20 mouse cellular contexts compared by ENCODE assay signal in genomic region chr19:44445755-44446154, GRCm38 (mm10). TPM values are rescaled to one million over a fixed set of nuclear protein-coding genes. Genes with fewer than 3 reads are reported as not detected.
"Had no signal": no experiment of that assay in that cellular context is flagged by ENCODE, and none has a peak within 500 bp of the region (broad histone marks: within the 10 kb centered on the region; RNA-seq: fewer than 3 reads in every experiment).

No protein-coding gene starts in this region.

- H3K4me1 ChIP-seq: liver, embryonic 15.5 days; midbrain, embryonic 13.5 days; midbrain, embryonic 15.5 days; neural tube, embryonic 13.5 days; neural tube, embryonic 15.5 days had no signal

- H3K4me3 ChIP-seq: liver, embryonic 15.5 days; megakaryocyte, embryonic 14.5 days; midbrain, embryonic 13.5 days; midbrain, embryonic 15.5 days; myocyte; neural tube, embryonic 13.5 days; neural tube, embryonic 15.5 days had no signal

- DNase-seq: liver, postnatal 0 days; lung, embryonic 14.5 days; lung, postnatal 14 days; lung, postnatal 36 days; right cerebral cortex, postnatal 14 days; thymus, adult 18-20 months; thymus, postnatal 14 days; thymus, postnatal 36 days had no signal

RNA-seq across cellular contexts. Expression of gene Wnt8b, which starts 47.5 kb away (rescaled TPM):
- total RNA-seq: megakaryocyte progenitor cell, adult 5-6 weeks had no signal
- polyA plus RNA-seq: liver, embryonic 15.5 days; liver, postnatal 0 days; lung, embryonic 14.5 days; lung, embryonic 16.5 days; macrophage; myocyte; spleen, adult 2 months; stomach, embryonic 16.5 days had no signal
